Mouse (Mus musculus): ENCODE measurements around the gene Scn4a.
A peak's percentile ranks its signal among the peaks of the same experiment; 100 is the strongest.

The Scn4a gene

DNA sequence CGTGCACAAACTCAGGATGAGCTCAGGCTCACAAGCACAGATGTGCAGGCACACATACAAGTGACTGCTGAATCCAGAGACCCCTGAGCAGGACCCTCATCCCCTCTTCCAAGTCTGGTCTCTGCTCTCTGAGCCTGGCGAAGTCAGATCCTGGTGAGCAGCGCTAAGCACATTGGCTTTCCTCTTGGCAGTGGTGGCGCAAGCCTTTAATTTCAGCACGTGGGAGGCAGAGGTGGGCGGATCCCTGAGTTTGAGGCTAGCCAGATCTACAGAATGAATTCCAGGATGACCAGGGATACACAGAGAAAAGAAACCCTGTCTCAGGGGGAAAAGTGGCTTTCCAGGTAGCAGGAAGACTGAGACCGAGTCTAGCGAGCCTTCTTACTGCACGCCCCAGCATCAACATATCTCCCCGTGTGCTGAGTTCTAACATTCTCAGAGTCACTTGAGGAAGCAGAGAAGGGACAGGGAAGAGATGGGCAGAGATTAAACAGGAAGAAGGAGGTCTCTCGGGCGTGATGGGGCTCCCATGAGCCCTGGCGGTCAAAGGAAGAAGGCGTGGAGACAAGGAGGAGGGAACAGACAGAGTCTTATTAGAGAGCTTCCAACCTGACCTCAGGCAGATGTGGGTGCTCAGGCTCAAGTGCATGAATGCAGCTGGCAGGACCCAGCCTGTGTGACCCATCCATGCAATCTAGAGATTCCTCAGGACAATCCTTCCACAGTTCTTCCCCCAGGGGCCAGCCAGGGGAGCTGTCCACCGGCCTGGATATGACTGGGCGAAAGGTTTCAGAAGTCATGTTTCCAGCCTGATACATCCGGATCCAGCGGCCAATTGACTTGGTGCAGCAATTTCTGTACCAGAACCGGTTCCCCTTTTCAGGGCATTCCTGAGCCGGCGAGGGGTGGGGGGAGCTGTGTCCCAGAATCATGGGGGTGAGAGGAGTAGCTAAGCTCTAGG is 34.4 kb downstream of the Scn4a start:
- no peak for ATAC-seq (ENCODE audit: insufficient number of reproducible peaks, low FRiP score, low TSS enrichment)

- ATAC-seq (ENCODE audit: insufficient number of reproducible peaks, low FRiP score, low TSS enrichment): no peak
These were observed 35.3 kb downstream of the Scn4a start for GRCm38 (mm10) chr11:106317801-106318200.

DNA sequence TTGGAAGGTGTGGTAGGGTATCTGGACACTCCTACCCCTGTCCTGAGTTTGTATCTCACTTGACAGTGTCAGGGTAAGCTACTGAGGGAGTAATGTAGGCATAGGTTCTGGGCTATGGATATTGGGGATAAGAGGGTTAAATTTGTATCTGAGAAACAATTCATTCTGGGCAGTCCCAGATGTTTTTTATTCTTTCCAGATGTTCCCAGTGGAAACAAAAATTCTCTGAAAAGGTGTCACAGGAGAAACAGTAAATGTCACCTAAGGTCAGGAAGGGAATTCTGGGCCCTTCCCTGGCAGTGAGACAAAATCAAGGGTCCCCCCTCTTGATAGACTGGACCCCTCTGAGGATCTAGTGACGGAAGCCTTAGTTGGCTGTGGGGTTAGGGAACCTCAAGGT is 36.7 kb downstream of the Scn4a start:
- no peak for ATAC-seq (ENCODE audit: insufficient number of reproducible peaks, low FRiP score, low TSS enrichment)

GRCm38 (mm10) chr11:106314333-106314812 is 38.7 kb downstream of the Scn4a start, which contains the start of gene Cd79b:
Cd79b (minus strand) TSS chr11:106314762.
- no peak for ATAC-seq (ENCODE audit: insufficient number of reproducible peaks, low FRiP score, low TSS enrichment)

GRCm38 (mm10) chr11:106313533-106313932 is 39.6 kb downstream of the Scn4a start:
- no peak for ATAC-seq (ENCODE audit: insufficient number of reproducible peaks, low FRiP score, low TSS enrichment)

GRCm38 (mm10) chr11:106310123-106310522 is 43.0 kb downstream of the Scn4a start:
- ATAC-seq (ENCODE audit: insufficient number of reproducible peaks, low FRiP score, low TSS enrichment): no peak

GRCm38 (mm10) chr11:106308162-106308561 is 44.9 kb downstream of the Scn4a start:
- no peak for ATAC-seq (ENCODE audit: insufficient number of reproducible peaks, low FRiP score, low TSS enrichment)

DNA sequence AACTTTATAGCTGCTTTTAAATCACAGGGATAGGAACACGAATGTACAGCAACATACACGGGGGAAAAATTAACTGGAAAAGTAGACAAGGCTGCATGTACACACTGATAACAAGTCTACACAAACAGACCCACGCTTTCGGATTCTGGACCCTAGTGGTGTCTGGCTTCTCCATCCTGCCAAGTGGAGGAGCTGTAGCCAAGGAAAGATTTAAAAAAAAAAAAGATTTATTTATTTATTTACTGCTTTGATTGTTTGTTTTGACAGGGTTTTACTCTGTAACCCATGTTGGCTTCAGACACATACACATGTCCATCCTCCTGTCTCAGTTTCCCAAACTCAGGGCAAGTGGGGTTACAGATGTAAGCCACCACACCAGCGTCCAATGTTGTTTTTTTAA is 45.7 kb downstream of the Scn4a start:
- no peak for ATAC-seq (ENCODE audit: insufficient number of reproducible peaks, low FRiP score, low TSS enrichment)

DNA sequence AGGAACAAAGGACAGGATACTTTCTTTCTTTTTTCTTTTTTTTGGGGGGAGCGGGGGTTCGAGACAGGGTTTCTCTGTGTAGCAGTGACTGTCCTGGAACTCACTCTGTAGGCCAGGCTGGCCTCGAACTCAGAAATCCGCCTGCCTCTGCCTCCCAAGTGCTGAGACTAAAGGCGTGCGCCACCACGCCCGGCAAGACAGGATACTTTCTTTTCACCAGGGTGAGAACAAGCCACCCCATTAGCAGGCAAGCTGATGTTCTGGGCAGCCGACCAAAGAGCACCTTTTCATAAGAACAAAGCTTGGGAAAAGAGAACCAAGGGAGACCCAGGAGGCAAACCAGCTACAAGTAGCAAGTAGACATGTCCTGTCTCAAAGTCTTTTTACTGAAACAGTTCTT is 46.3 kb downstream of the Scn4a start:
- ATAC-seq (ENCODE audit: insufficient number of reproducible peaks, low FRiP score, low TSS enrichment): no peak

DNA sequence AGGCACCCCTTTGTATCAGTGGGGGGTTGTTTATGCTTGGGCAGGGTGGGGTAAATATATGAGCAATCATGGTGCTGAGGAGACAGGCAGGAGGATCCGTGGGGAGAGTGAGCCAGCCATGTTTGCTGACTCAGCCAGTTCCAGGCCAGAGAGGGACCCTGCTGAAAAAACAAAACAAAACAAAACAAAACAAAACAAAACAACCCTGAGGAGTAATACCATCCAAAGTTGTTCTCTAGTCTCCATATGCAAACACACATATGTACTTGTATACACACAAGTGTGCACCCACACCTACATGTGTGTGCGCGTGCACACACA is 47.1 kb downstream of the Scn4a start:
- no peak for ATAC-seq (ENCODE audit: insufficient number of reproducible peaks, low FRiP score, low TSS enrichment)

DNA sequence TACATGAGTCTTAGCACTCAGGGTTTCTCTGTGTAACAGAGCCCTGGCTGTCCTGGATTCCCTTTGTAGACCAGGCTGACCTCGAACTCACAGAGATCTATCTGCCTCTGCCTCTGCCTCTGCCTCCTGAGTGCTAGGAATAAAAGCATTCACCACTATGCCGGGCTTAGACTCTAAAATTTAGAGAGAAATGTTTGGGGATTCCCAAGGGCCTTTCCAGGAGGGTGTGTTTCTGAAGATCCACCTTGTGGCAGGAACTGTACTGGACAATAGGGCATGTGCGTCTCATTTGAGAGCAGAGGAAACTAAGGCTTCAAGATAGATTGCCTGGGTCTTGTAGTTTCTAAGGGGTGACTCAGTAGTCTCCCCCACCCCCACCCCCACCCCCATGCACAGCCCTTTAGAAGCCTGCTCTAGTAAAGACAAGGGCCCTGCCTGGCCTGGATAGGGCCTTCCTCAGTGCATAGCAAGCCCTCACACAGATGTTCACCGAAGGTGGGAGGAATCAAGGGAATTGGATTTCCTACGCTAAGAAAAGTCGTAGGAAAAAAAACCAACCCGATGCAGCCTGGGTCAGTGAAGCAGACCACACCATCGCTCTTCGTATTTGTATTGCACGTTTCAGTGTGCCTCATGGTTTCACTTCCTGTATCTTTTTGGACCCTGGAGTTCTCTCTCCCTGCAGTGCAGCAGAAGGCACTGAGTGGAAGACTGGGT is 47.6 kb downstream of the Scn4a start:
- no peak for ATAC-seq (ENCODE audit: insufficient number of reproducible peaks, low FRiP score, low TSS enrichment)

- ATAC-seq (ENCODE audit: insufficient number of reproducible peaks, low FRiP score, low TSS enrichment): peak; percentile 64; the same call in 1 of the 2 replicates
These were observed 50.5 kb downstream of the Scn4a start for GRCm38 (mm10) chr11:106302634-106303033.

GRCm38 (mm10) chr11:106301765-106302164 is 51.3 kb downstream of the Scn4a start, which contains the start of gene Gh:
Gh (minus strand) TSS chr11:106301865.
- ATAC-seq (ENCODE audit: insufficient number of reproducible peaks, low FRiP score, low TSS enrichment): no peak

GRCm38 (mm10) chr11:106291861-106292260 is 61.2 kb downstream of the Scn4a start:
- no peak for ATAC-seq (ENCODE audit: insufficient number of reproducible peaks, low FRiP score, low TSS enrichment)

DNA sequence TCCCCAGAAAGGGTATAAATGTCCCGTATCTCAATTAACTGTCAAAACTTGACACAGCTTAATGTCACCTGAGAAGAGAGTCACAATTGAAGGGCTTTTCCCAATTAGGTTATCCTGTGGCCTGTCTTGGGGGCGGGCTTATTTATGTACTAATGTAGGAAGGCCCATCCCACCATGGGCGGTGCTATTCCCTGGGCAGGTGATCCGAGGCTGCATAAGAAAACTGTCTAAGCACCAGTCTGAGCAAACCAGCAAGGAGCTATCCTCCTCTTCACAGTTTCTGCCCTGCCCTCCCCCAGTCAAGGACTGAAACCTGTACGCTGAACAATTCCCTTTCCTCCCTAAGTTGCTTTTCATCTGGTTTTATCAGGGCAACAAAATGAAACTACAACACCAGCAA is 62.7 kb downstream of the Scn4a start:
- ATAC-seq (ENCODE audit: insufficient number of reproducible peaks, low FRiP score, low TSS enrichment): no peak

DNA sequence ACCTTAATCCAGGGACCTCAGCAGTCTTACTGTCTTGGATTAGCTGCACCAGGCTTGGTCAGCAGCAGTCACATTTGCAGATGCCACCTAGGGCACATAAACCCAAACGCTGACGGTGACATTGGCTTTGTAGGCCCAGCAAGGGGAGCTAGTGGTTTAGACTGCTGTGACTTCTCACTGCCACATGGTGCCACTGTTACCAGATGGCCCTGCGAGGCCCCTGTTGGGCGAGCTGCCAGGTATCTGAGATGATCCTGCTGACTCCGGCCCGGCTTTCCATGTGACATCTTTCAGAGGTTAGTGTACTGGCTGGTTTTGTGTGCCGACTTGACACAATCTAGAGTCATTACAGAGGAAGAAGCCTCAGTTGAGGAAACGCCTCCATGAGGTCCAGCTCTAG is 63.7 kb downstream of the Scn4a start:
- peak; percentile 58; the same call in 1 of the 2 replicates for ATAC-seq (ENCODE audit: insufficient number of reproducible peaks, low FRiP score, low TSS enrichment)

GRCm38 (mm10) chr11:106286987-106287386 is 66.1 kb downstream of the Scn4a start:
- ATAC-seq (ENCODE audit: insufficient number of reproducible peaks, low FRiP score, low TSS enrichment): peak; percentile 71

GRCm38 (mm10) chr11:106286206-106286605 is 66.9 kb downstream of the Scn4a start:
- no peak for ATAC-seq (ENCODE audit: insufficient number of reproducible peaks, low FRiP score, low TSS enrichment)

GRCm38 (mm10) chr11:106284126-106284525 is 69.0 kb downstream of the Scn4a start:
- no peak for ATAC-seq (ENCODE audit: insufficient number of reproducible peaks, low FRiP score, low TSS enrichment)

DNA sequence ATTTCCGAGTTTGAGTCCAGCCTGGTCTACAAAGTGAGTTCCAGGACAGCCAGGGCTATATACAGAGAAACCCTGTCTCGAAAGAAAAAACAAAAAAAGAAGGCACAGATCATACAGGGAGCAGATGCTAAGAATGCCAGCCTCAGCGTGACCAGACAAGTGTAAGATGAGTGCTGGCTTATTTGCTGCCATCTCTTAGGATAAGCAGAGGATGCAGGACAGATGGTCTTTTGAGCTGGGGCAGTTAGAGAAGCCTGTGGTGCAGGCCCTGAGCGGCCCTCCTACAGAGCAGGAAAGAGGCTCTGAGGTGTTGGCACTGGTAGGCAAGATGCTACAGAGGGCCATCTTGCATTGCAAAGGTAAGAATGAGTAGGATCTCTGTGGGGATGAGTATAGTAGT is 69.7 kb downstream of the Scn4a start:
- no peak for ATAC-seq (ENCODE audit: insufficient number of reproducible peaks, low FRiP score, low TSS enrichment)

GRCm38 (mm10) chr11:106282452-106282851 is 70.6 kb downstream of the Scn4a start:
- ATAC-seq (ENCODE audit: insufficient number of reproducible peaks, low FRiP score, low TSS enrichment): no peak

All from cerebellum, adult (tissue).